Mouse (Mus musculus) central nervous system, embryonic 14 days (tissue): ENCODE results near the gene Cldn34c4. TPM values are rescaled to one million over a fixed set of nuclear protein-coding genes. Genes with fewer than 3 reads are reported as not detected.

Source experiments
- polyA plus RNA-seq: library from polyadenylated mRNA; depleted of rRNA; stranded (reverse); fragments of >200 nt; gene quantifications from 2 replicates; pipeline ENCODE4 v1.2.3, GENCODE M21; 2012; rRNA removed

The Cldn34c4 gene
- not detected in 2 replicates for polyA plus RNA-seq

GRCm38 (mm10) chrX:127736454-127736853 is at the start of gene Cldn34c4:
TSS of gene Cldn34c4 (minus strand) at chrX:127736554.

